Mouse (Mus musculus): ENCODE results near the gene Wdr6. TPM values are rescaled to one million over a fixed set of nuclear protein-coding genes. Genes with fewer than 3 reads are reported as not detected.
A peak's percentile ranks its signal among the peaks of the same experiment; 100 is the strongest.

Wdr6 gene
- polyA plus RNA-seq, 2 experiments = 8.4 TPM

DNA sequence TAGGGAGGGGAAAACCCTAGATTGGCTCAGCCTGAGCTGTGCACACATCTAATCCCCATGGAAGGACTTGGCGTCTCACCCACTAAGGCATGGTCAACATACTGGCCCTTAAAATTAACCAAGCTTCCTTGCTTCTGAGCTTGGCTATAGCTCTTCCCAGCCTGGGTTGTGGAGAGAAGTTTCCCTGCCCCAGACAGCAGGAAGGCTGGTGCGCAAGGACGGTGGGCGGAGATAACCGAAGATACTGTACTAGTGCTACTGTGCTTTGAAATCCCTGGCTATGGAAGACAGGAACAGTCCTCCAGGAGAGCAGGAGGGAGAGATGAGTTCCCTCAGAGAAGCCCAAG, 778 bp upstream of the Wdr6 start:
- Histone ChIP-seq H3K36me3 (replicated peaks; ENCODE audit: control insufficient read depth, insufficient read depth, low read depth) (no peaks in the 10 kb centered on the region), H3K9ac (replicated peaks) (peak overlapping the region; percentile 80; the same call in 1 of the 2 replicates), H3K4me3 (ENCODE audit: insufficient read depth in 1 of 2, low read depth in 2 of 2, low read length in 2 of 2) (peak overlapping the region; percentile 76 to 81; a peak in 3 of 4 replicates), H3K27me3 (ENCODE audit: control insufficient read depth, insufficient read depth, low read length) (no peaks in the 10 kb centered on the region), H3K27ac (no peak overlapping the region), H3K9me3 (ENCODE audit: control insufficient read depth, low read length) (no peaks in the 10 kb centered on the region), H3K4me1 (replicated peaks; ENCODE audit: control insufficient read depth in 2 of 2, insufficient read depth in 2 of 2, low read length in 1 of 2) (peaks cover 3 to 13% of the 10 kb centered on the region in 2 experiments; a peak in 2 of 4 replicates), H3K4me2 (ENCODE audit: low read depth) (peak overlapping the region; percentile 71)
- 68% methylated on average over 5 of the region's 5 CpGs for WGBS (ENCODE audit: insufficient replicate concordance)
- ATAC-seq (ENCODE audit: insufficient read depth) = no peak
- no peak for DNase-seq (ENCODE audit: low read depth in 3 of 3, low spot score in 3 of 3)
- TF ChIP-seq CTCF (IDR thresholded peaks at IDR 0.05; ENCODE audit: low read depth) = no peak
- TF ChIP-seq EP300 (IDR thresholded peaks at IDR 0.05; ENCODE audit: low read depth) = no peak

DNA sequence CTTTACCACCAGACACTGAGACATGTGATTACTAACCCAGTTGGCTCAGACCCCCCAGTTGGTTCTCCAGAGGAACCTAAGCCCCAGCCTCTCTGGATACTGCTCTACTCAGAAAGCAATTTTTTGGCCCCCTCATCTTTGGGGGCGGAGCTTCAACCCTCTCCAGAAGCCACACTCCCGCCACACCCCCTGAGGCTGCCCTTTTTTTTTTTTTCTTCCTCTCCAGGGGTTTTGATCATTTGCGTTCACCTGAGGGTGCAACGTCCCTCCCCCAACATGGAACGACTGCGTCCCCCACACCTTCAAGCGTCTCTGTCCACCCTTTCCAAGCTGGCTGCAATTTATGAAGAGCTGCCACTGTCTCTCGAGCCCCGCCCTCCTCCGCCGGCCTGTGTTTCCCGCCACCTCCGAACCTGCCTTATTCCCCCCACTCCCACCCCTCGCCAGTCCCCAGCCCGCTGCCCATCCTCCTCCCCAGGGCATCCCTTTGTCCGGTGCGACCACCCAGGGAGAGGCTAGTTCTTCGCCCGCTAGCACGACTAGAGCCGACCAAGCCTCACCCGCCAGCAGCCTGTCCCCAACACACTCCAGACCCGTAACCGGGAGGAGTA, 500 bp downstream of the Wdr6 start:
- 0% methylated on average over 24 of the region's 24 CpGs for WGBS (ENCODE audit: insufficient replicate concordance)
- DNase-seq (ENCODE audit: low read depth in 3 of 3, low spot score in 3 of 3) (no peak), ATAC-seq (ENCODE audit: insufficient read depth) (peak; percentile 24; the same call in 1 of the 2 replicates)
- Histone ChIP-seq H3K9ac (replicated peaks) (peak overlapping the region; percentile 80), H3K36me3 (replicated peaks; ENCODE audit: control insufficient read depth, insufficient read depth, low read depth) (no peaks in the 10 kb centered on the region), H3K9me3 (ENCODE audit: control insufficient read depth, low read length) (no peaks in the 10 kb centered on the region), H3K27ac (peak overlapping the region; percentile 38; the same call in 1 of the 2 replicates), H3K4me2 (ENCODE audit: low read depth) (peak overlapping the region; percentile 71), H3K27me3 (ENCODE audit: control insufficient read depth, insufficient read depth, low read length) (no peaks in the 10 kb centered on the region), H3K4me1 (replicated peaks; ENCODE audit: control insufficient read depth in 2 of 2, insufficient read depth in 2 of 2, low read length in 1 of 2) (peaks cover 3 to 13% of the 10 kb centered on the region in 2 experiments; a peak in 2 of 4 replicates), H3K4me3 (ENCODE audit: insufficient read depth in 1 of 2, low read depth in 2 of 2, low read length in 2 of 2) (peak overlapping the region; percentile 76 to 81)
- TF ChIP-seq EP300 (IDR thresholded peaks at IDR 0.05; ENCODE audit: low read depth) = no peak
- no peak for TF ChIP-seq CTCF (IDR thresholded peaks at IDR 0.05; ENCODE audit: low read depth)

DNA sequence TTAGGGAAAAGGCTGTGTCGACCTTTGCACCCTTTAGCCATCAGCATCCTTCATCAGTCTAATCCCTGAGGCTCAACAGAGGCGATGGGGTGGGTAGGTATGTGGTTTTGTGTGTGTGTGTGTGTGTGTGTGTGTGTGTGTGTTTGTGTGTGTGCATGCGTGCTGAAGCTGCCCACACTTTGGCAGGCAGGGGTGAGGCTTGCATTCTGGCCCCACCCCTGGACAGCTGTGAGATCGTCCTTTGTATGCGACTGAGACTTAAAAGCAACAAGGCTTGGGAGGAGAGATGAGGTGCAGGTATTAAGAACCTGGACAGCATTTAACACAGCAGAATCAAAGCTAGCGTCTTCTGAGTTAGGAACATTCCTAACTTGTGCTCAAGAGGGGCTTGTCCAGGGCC, 1.5 kb downstream of the Wdr6 start:
- no peak overlapping the region for H3K27ac ChIP-seq
- no peaks in the 10 kb centered on the region for H3K27me3 ChIP-seq (ENCODE audit: control insufficient read depth, insufficient read depth, low read length)
- H3K4me1 ChIP-seq (replicated peaks; ENCODE audit: control insufficient read depth in 2 of 2, insufficient read depth in 2 of 2, low read length in 1 of 2) = peaks cover 3 to 13% of the 10 kb centered on the region in 2 experiments; a peak in 2 of 4 replicates
- no peak overlapping the region for H3K9ac ChIP-seq (replicated peaks)
- no peak for TF ChIP-seq EP300 (IDR thresholded peaks at IDR 0.05; ENCODE audit: low read depth)
- no peak for TF ChIP-seq CTCF (IDR thresholded peaks at IDR 0.05; ENCODE audit: low read depth)
- ATAC-seq (ENCODE audit: insufficient read depth) (no peak), DNase-seq (ENCODE audit: low read depth in 3 of 3, low spot score in 3 of 3) (no peak)
- H3K4me2 ChIP-seq (ENCODE audit: low read depth) = no peak overlapping the region
- H3K36me3 ChIP-seq (replicated peaks; ENCODE audit: control insufficient read depth, insufficient read depth, low read depth) = peaks cover 4% of the 10 kb centered on the region
- no peaks in the 10 kb centered on the region for H3K9me3 ChIP-seq (ENCODE audit: control insufficient read depth, low read length)
- 65% methylated on average over 6 of the region's 6 CpGs for WGBS (ENCODE audit: insufficient replicate concordance)
- H3K4me3 ChIP-seq (ENCODE audit: insufficient read depth in 1 of 2, low read depth in 2 of 2, low read length in 2 of 2) = no peak overlapping the region

DNA sequence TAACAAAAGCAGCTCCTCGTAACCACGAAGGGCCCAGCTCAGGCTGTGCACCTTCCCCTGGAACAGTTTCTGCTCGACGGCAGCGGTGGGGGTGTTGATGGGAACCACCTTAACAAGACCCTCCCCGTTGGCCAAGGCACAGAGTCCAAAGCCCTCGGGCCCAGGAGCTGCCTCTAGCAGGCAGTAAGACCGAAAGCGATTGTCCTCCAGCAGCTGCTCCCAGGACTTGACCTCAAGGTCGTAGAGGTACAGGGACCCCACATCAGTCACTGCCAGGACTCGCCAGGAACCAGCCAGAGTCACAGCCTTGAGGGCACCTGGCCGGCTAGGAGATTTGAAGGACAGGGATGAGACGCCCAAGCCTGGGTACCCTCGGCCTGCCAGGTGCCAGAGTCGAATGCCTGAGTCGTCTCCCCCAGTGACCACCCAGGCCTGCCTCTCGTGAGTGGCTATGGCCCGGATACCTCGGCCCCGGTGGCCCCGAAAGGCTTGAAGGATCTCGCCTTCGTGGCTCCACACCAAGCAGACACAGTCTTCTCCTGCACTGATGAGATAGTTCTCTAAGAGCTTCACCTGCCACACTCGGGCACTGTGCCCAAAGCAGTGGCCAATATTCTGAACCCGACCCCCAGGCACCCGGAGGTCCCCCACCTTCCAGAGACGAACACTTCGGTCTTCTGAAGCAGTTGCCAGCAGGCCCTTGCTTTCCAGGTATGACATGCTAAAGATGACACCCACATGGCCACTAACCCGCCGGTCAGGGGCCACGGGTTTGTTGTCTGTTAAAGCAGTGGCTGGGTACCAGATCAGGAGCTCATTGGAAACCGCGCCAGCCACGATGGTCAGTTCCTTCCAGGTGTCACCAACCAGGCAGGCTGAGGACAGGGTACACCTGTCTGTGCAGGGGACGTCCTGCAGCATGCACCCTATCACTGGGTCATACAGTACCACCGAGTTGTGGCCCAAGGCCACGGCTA, 2.9 kb downstream of the Wdr6 start:
- 78% methylated on average over 37 of the region's 37 CpGs for WGBS (ENCODE audit: insufficient replicate concordance)
- ATAC-seq (ENCODE audit: insufficient read depth) = no peak
- H3K9ac ChIP-seq (replicated peaks) = no peak overlapping the region
- H3K4me1 ChIP-seq (replicated peaks; ENCODE audit: control insufficient read depth in 2 of 2, insufficient read depth in 2 of 2, low read length in 1 of 2) = peaks cover 3 to 15% of the 10 kb centered on the region in 2 experiments; a peak in 2 of 4 replicates
- DNase-seq (ENCODE audit: low read depth in 3 of 3, low spot score in 3 of 3) = no peak
- H3K36me3 ChIP-seq (replicated peaks; ENCODE audit: control insufficient read depth, insufficient read depth, low read depth) = peaks cover 6% of the 10 kb centered on the region
- no peak overlapping the region for H3K4me2 ChIP-seq (ENCODE audit: low read depth)
- H3K27me3 ChIP-seq (ENCODE audit: control insufficient read depth, insufficient read depth, low read length) = no peaks in the 10 kb centered on the region
- no peak overlapping the region for H3K4me3 ChIP-seq (ENCODE audit: insufficient read depth in 1 of 2, low read depth in 2 of 2, low read length in 2 of 2)
- no peak overlapping the region for H3K27ac ChIP-seq
- TF ChIP-seq CTCF (IDR thresholded peaks at IDR 0.05; ENCODE audit: low read depth) = no peak
- no peaks in the 10 kb centered on the region for H3K9me3 ChIP-seq (ENCODE audit: control insufficient read depth, low read length)

DNA sequence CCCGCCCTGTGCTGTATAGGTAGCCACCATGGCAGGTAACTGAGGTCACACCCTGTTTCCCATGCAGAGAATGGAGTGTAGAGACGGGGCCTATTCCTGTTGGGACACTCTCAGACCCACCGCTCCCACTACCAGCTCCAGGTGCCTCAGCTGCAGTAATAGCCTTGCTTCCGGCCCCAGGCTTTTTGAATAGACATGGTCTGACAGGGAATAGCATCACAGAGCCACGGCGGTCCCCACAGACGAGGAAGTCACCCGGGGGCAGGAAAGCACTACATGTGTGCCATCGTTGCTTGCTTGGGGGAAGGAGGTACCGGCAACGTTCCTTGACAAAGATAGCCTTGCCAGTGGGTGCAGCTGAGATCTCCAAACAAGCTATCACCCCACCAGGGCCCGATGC, 3.6 kb downstream of the Wdr6 start:
- Histone ChIP-seq H3K4me1 (replicated peaks; ENCODE audit: control insufficient read depth in 2 of 2, insufficient read depth in 2 of 2, low read length in 1 of 2) (peaks cover 3 to 15% of the 10 kb centered on the region in 2 experiments; a peak in 2 of 4 replicates), H3K4me3 (ENCODE audit: insufficient read depth in 1 of 2, low read depth in 2 of 2, low read length in 2 of 2) (no peak overlapping the region), H3K9me3 (ENCODE audit: control insufficient read depth, low read length) (no peaks in the 10 kb centered on the region), H3K36me3 (replicated peaks; ENCODE audit: control insufficient read depth, insufficient read depth, low read depth) (peaks cover 6% of the 10 kb centered on the region), H3K27ac (no peak overlapping the region), H3K9ac (replicated peaks) (no peak overlapping the region), H3K4me2 (ENCODE audit: low read depth) (no peak overlapping the region), H3K27me3 (ENCODE audit: control insufficient read depth, insufficient read depth, low read length) (no peaks in the 10 kb centered on the region)
- WGBS (ENCODE audit: insufficient replicate concordance) = 73% methylated on average over 12 of the region's 12 CpGs
- DNase-seq (ENCODE audit: low read depth in 3 of 3, low spot score in 3 of 3) = no peak
- no peak for ATAC-seq (ENCODE audit: insufficient read depth)
- TF ChIP-seq CTCF (IDR thresholded peaks at IDR 0.05; ENCODE audit: low read depth) (no peak), EP300 (IDR thresholded peaks at IDR 0.05; ENCODE audit: low read depth) (no peak)

Measured in liver, embryonic 14.5 days (tissue).